Mouse (Mus musculus): Measurements from ENCODE around the gene Ptbp2.

DNA sequence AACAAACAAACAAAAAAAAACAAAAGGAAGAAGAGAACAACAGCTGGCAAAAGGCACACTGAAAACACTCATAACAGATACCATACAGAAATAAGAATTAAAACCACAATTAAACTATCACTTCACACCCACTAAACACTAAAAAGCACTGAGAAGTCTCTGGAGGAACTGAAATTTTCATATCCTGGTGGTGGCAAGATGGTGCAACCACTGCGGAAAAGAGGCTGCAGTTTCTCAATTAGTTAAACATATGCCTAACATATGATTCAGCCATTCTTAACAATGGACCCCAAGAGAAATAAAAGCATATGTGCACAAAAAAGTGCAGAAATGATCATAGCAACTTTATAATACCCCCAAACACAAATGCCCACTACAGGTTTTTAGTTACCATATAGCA lies 5.0 kb downstream of the Ptbp2 start:
- no peak for TF ChIP-seq CTCF (IDR thresholded peaks at IDR 0.05; ENCODE audit: borderline replicate concordance, control insufficient read depth, extremely low read depth, insufficient read depth, low read length, poor library complexity)
- TF ChIP-seq POLR2A (IDR thresholded peaks at IDR 0.05; ENCODE audit: control insufficient read depth, extremely low read depth, insufficient read depth, low read length, poor library complexity): no peak
